Mouse (Mus musculus) lung, adult 2 months (tissue): ENCODE results near the gene Spire2. TPM values are rescaled to one million over a fixed set of nuclear protein-coding genes. Genes with fewer than 3 reads are reported as not detected.
"Not testable (repeated sequence)": the region's sequence is repeated elsewhere in the genome, so short reads cannot be mapped to it uniquely, and the experiment has no call there.

Experiments
- DNase-seq: peaks from one replicate; pipeline ENCODE4 v3.0.0; 2022
- H3K4me1 ChIP-seq: fragments of 200-500 bp; 2 replicates; pipeline ENCODE4 v1.6.1; 2011; ENCODE audit warnings: low read length; ENCODE audit not compliant: control insufficient read depth, insufficient read depth
- H3K4me3 ChIP-seq: fragments of 200-500 bp; replicated peaks from 2 replicates; pipeline ENCODE3; 2011; ENCODE audit warnings: low read depth, mild to moderate bottlenecking, control low read depth, low read length; ENCODE audit errors: extremely low read depth
- CTCF ChIP-seq: fragments of 200-500 bp; IDR thresholded peaks from 2 replicates; pipeline ENCODE4 v1.5.1; 2011; ENCODE audit warnings: mild to moderate bottlenecking, low read length, control low read depth; ENCODE audit not compliant: insufficient read depth
- POLR2A ChIP-seq: fragments of 200-500 bp; IDR thresholded peaks from 2 replicates; pipeline ENCODE4 v1.6.1; 2011; ENCODE audit warnings: low read depth, mild to moderate bottlenecking, control low read depth, low read length, borderline replicate concordance; ENCODE audit errors: extremely low read depth
- WGBS: fragments of 180-500 bp; shearing (Covaris S2); methylation state at CpG from one replicate; pipeline ENCODE4 v1.1.7; 2018; 5-methylcytosine and 5-hydroxymethylcytosine counted together
- polyA plus RNA-seq: library from polyadenylated mRNA; depleted of rRNA; stranded (reverse); fragments of >200 nt; gene quantifications from 2 replicates; pipeline ENCODE4 v1.2.3, GENCODE M21; 2012; rRNA removed

Spire2 gene
- polyA plus RNA-seq, 1 experiment = 5.2 TPM

- Histone ChIP-seq H3K4me3 (no peak overlapping the region), H3K4me1 (no peaks in the 10 kb centered on the region)
- DNase-seq = no peak
- 13% methylated on average over 16 of the region's 16 CpGs for WGBS
- TF ChIP-seq CTCF (no peak), POLR2A (no peak)
Observed at GRCm38 (mm10) chr8:123411781-123412327, 79.3 kb downstream of the Spire2 start.

GRCm38 (mm10) chr8:123412560-123413170 is 80.2 kb downstream of the Spire2 start:
- no peak overlapping the region for H3K4me3 ChIP-seq
- TF ChIP-seq POLR2A = no peak
- TF ChIP-seq CTCF = no peak
- DNase-seq = no peak
- H3K4me1 ChIP-seq = no peaks in the 10 kb centered on the region
- WGBS = 5% methylated on average over 12 of the region's 12 CpGs

DNA sequence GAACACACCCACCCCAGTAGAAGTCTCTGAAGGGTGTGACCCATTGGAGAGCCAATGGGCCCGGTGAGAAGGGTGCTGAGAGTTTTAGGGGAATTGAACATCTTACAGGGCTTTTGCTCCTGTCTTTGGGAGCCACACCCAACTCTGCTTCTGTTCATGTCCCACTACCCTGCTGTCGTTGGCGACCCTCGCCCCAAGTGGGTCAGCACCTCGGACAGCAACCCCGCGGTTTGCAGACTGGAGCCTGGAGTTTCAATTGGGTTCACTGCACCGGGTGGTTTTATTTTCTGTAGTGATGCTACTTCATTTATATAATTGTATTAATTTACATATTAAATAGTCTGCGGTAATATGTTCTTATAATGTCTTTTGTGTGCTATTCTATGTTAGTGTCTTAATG is 81.7 kb downstream of the Spire2 start:
- WGBS = 12% methylated on average over 9 of the region's 9 CpGs
- no peak overlapping the region for H3K4me3 ChIP-seq
- no peaks in the 10 kb centered on the region for H3K4me1 ChIP-seq
- no peak for DNase-seq
- TF ChIP-seq CTCF (no peak), POLR2A (no peak)

GRCm38 (mm10) chr8:123414997-123415696 is 82.6 kb downstream of the Spire2 start:
- 74% methylated on average over 5 of the region's 5 CpGs for WGBS
- not testable (repeated sequence) for H3K4me1 ChIP-seq, H3K4me3 ChIP-seq, DNase-seq

GRCm38 (mm10) chr8:123415967-123416943 is 83.7 kb downstream of the Spire2 start:
- TF ChIP-seq CTCF (no peak), POLR2A (no peak)
- no peak for DNase-seq
- H3K4me1 ChIP-seq = no peaks in the 10 kb centered on the region
- WGBS = 73% methylated on average over 8 of the region's 8 CpGs
- H3K4me3 ChIP-seq = no peak overlapping the region

DNA sequence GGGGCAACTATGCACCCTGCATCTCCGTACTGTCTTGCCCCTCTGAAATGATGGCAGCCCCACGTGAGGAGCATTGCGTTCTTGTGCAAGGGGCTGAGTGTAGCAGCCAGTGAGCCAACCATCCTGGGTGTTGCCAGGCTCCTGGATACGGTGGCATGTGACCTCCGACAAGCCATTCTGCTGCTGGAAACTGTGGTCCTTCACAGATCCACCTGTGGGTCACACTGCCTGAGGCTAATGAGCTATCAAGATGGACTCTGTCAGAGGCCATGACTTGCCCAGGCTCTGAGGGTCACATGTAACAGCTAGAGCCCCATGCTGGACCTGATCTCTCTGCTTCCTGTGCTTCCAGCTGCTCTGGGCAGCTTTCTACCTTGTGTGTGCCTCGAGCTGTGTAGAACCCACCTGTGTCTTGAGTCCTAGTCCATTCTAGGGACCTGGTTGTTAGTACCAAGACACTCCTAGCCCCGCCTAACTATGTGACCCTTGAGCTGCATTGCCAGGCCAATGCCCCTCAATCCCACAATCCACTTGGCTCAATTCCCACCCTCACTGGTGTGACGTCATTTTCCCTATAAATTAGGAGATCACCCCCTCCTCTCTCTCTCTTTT is 84.5 kb downstream of the Spire2 start:
- 72% methylated on average over 8 of the region's 8 CpGs for whole genome bisulfite sequencing
- Histone ChIP-seq H3K4me3 (no peak overlapping the region), H3K4me1 (no peaks in the 10 kb centered on the region)
- TF ChIP-seq POLR2A (no peak), CTCF (no peak)
- DNase-seq = no peak

Other genes starting within 250 kb of the Spire2 start
- 1,500 and 2,209 TPM in 2 replicates for gene Rpl13, start 230.4 kb upstream of the Spire2 start, polyA plus RNA-seq
- gene Cpne7, start 215.3 kb upstream of the Spire2 start, polyA plus RNA-seq = 1.3 and 1.7 TPM in 2 replicates
- 35.3 and 45.2 TPM in 2 replicates for gene Sult5a1, start 174.4 kb upstream of the Spire2 start, polyA plus RNA-seq
- 210 and 267 TPM in 2 replicates for gene Dpep1, start 146.5 kb upstream of the Spire2 start, polyA plus RNA-seq
- 73.2 and 99.8 TPM in 2 replicates for gene Chmp1a, start 120.0 kb upstream of the Spire2 start, polyA plus RNA-seq
- 2.8 and 3.1 TPM in 2 replicates for gene Spata33, start 119.9 kb upstream of the Spire2 start, polyA plus RNA-seq
- gene Cdk10, start 107.9 kb upstream of the Spire2 start, polyA plus RNA-seq = 48.5 and 60.3 TPM in 2 replicates
- gene Spata2l, start 96.5 kb upstream of the Spire2 start, polyA plus RNA-seq = 8.3 and 9.6 TPM in 2 replicates
- 34.1 and 37.8 TPM in 2 replicates for gene Zfp276, start 78.5 kb upstream of the Spire2 start, polyA plus RNA-seq
- gene Vps9d1, start 78.4 kb upstream of the Spire2 start, polyA plus RNA-seq = 83.9 and 94.4 TPM in 2 replicates
- gene Fanca, start 14.1 kb upstream of the Spire2 start, polyA plus RNA-seq = 17.8 and 21.8 TPM in 2 replicates
- 150 and 188 TPM in 2 replicates for gene Tcf25, start 41.0 kb downstream of the Spire2 start, polyA plus RNA-seq
- gene Mc1r, start 74.4 kb downstream of the Spire2 start, polyA plus RNA-seq = not detected in 2 replicates
- 1.2 and 1.4 TPM in 2 replicates for gene Tubb3, start 78.7 kb downstream of the Spire2 start, polyA plus RNA-seq
- 23.0 and 30.9 TPM in 2 replicates for gene Def8, start 90.8 kb downstream of the Spire2 start, polyA plus RNA-seq
- gene Afg3l1, start 145.2 kb downstream of the Spire2 start, polyA plus RNA-seq = 13.0 and 21.4 TPM in 2 replicates
- gene Dbndd1, start 182.8 kb downstream of the Spire2 start, polyA plus RNA-seq = 1.8 and 2.6 TPM in 2 replicates
- 9.2 and 14.0 TPM in 2 replicates for gene Gas8, start 186.1 kb downstream of the Spire2 start, polyA plus RNA-seq